Mouse (Mus musculus) liver, adult 2 months (tissue): ENCODE data around the gene Mrpl38.

ENCODE experiments used
- CTCF ChIP-seq: fragments of 200-500 bp; IDR thresholded peaks from 2 replicates; pipeline ENCODE4 v1.5.1; 2011; ENCODE audit warnings: low read depth, low read length, control low read depth
- POLR2A ChIP-seq: fragments of 200-500 bp; IDR thresholded peaks from 2 replicates; pipeline ENCODE4 v1.6.1; 2011; ENCODE audit warnings: low read length, control low read depth; ENCODE audit not compliant: insufficient read depth; ENCODE audit errors: extremely low read depth

- TF ChIP-seq CTCF (no peak), POLR2A (no peak)
These were observed 48.7 kb upstream of the Mrpl38 start for GRCm38 (mm10) chr11:116187226-116187930.
